Mouse (Mus musculus) embryonic facial prominence, embryonic 13.5 days (tissue): ENCODE measurements around the gene Rpa1. TPM values are rescaled to one million over a fixed set of nuclear protein-coding genes. Genes with fewer than 3 reads are reported as not detected.

Experiments used
- ATAC-seq: fragments of 200-750 bp; cut with Nextera tagmentation; 2 replicates; pipeline ENCODE4 v1.8.0; 2017; ENCODE audit warnings: low read depth; ENCODE audit not compliant: insufficient number of reproducible peaks, insufficient read depth, low FRiP score, low TSS enrichment
- H3K27ac ChIP-seq: fragments of 300-500 bp; sonication (generic); 2 replicates; pipeline ENCODE4 v1.5.1; 2015; ENCODE audit warnings: moderate library complexity, mild to moderate bottlenecking, inconsistent platforms
- H3K27me3 ChIP-seq: fragments of 300-500 bp; sonication (generic); 2 replicates; pipeline ENCODE4 v1.6.1; 2015; ENCODE audit warnings: mild to moderate bottlenecking, inconsistent platforms
- H3K36me3 ChIP-seq: fragments of 300-500 bp; sonication (generic); 2 replicates; pipeline ENCODE4 v1.6.1; 2015; ENCODE audit warnings: mild to moderate bottlenecking, inconsistent platforms
- H3K4me1 ChIP-seq: fragments of 300-500 bp; sonication (generic); 2 replicates; pipeline ENCODE4 v1.6.1; 2015; ENCODE audit warnings: inconsistent platforms
- H3K4me2 ChIP-seq: fragments of 300-500 bp; sonication (generic); 2 replicates; pipeline ENCODE4 v1.6.1; 2015; ENCODE audit warnings: moderate library complexity, mild to moderate bottlenecking, inconsistent platforms
- H3K4me3 ChIP-seq: fragments of 300-500 bp; sonication (generic); 2 replicates; pipeline ENCODE4 v1.5.1; 2015; ENCODE audit warnings: mild to moderate bottlenecking, inconsistent platforms
- H3K9ac ChIP-seq: fragments of 300-500 bp; sonication (generic); 2 replicates; pipeline ENCODE4 v1.6.1; 2015; ENCODE audit warnings: mild to moderate bottlenecking, inconsistent platforms
- H3K9me3 ChIP-seq: fragments of 300-500 bp; sonication (generic); 2 replicates; pipeline ENCODE4 v1.6.1; 2016; ENCODE audit warnings: inconsistent platforms
- WGBS: fragments of 180-500 bp; shearing (Covaris S2); methylation state at CpG from one replicate; pipeline ENCODE4 v1.1.7; 2015; ENCODE audit warnings: mixed read lengths; 5-methylcytosine and 5-hydroxymethylcytosine counted together
- polyA plus RNA-seq: library from polyadenylated mRNA; unstranded; fragments of >200 nt; fragmentation: Nextera tagmentation; extraction: Ambion mirVana; gene quantifications from 2 replicates; pipeline ENCODE4 v1.2.1, GENCODE M21; 2015

The Rpa1 gene
- polyA plus RNA-seq, 1 experiment from 2014 or later = 120 TPM

DNA sequence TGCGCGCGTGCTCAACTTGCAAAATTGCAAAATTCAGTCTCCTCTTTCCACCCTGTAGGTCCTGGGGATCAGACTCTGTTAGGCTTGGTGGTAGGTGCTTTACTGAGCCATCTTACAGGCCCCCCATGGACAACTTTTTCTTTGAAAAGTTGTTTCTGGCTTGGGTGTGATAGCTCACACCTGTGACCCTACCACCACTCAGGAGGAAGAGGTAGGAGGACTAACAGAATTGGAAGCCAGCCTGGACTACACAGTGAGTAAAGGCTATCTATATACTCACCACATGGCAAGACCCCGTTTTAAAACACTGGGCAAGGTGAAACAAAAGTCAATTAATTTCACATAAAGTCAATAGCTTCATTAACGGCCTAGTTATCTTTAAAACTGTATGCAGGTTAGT, 3.4 kb downstream of the Rpa1 start:
- Histone ChIP-seq H3K9ac (no peak overlapping the region), H3K27me3 (no peaks in the 10 kb centered on the region), H3K36me3 (peaks cover 20% of the 10 kb centered on the region), H3K4me3 (no peak overlapping the region), H3K27ac (no peak overlapping the region), H3K4me2 (no peak overlapping the region), H3K4me1 (peaks cover 20% of the 10 kb centered on the region), H3K9me3 (no peaks in the 10 kb centered on the region)
- no peak for ATAC-seq
- WGBS = 91% methylated on average over 5 of the region's 5 CpGs

GRCm38 (mm10) chr11:75344163-75344562, 4.0 kb downstream of the Rpa1 start:
- Histone ChIP-seq H3K4me2 (no peak overlapping the region), H3K4me3 (no peak overlapping the region), H3K27me3 (no peaks in the 10 kb centered on the region), H3K27ac (no peak overlapping the region), H3K4me1 (peaks cover 20% of the 10 kb centered on the region), H3K9ac (no peak overlapping the region), H3K36me3 (peaks cover 24% of the 10 kb centered on the region), H3K9me3 (no peaks in the 10 kb centered on the region)
- ATAC-seq = no peak
- WGBS = 60% methylated on average over 2 of the region's 2 CpGs

DNA sequence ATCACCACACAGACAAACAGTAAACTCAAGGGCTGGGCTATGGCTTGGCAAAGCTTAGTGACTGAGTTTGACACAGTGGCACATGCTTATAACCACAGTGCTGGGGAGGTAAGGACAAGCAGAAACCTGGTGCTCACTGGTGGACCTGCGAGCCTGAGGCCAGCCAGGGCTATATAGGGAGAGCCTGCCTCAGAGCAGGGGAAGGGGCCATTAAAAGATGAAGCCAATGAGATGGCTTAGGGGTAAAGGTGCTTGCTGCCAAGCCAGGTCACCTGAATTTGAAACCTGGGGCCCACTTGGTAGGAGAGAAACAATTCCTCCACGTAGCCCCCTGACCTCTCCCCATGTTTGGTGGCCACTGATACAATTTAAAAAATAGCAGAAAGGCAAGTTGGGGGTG, 5.0 kb downstream of the Rpa1 start:
- no peaks in the 10 kb centered on the region for H3K9me3 ChIP-seq
- peaks cover 33% of the 10 kb centered on the region for H3K36me3 ChIP-seq
- no peak for ATAC-seq
- H3K4me1 ChIP-seq = peaks cover 17% of the 10 kb centered on the region
- no peak overlapping the region for H3K4me2 ChIP-seq
- H3K27me3 ChIP-seq = no peaks in the 10 kb centered on the region
- H3K27ac ChIP-seq = no peak overlapping the region
- H3K9ac ChIP-seq = no peak overlapping the region
- no peak overlapping the region for H3K4me3 ChIP-seq
- 93% methylated on average over 2 of the region's 2 CpGs for WGBS

DNA sequence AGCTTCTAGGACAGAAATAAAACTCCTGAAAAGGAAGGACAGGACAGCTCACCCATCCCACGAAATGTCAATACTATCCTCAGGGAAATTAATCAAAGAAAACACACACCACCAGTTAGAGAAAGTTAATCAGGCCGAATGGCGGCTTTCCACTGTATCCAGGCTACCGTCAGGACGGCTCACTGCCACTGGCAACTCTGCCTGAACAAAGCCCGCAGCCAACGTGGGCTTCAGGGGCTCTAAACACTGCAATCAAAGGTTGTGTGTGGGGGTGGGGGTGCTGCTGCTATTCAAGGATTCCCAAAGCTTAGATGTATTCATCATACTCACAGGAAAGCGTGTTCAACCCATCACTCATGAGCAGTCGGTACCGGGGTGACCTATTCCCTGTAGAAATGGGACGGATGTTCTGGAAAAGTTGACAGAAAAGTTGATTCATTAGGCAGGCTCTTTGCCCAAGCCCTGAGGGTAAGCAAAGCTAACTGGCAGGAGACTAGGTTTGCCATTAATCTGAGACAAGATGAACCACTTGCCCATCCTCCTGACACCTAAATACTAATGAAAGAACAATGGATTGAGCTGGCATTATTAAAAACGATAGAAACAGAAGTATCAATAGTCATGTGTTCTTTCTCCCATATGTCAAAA, 7.3 kb downstream of the Rpa1 start:
- no peak for ATAC-seq
- Histone ChIP-seq H3K4me1 (0 out of 2 replicates have a peak, but pooled peaks cover 3% of the 10 kb centered on the region), H3K4me3 (no peak overlapping the region), H3K9ac (no peak overlapping the region), H3K9me3 (no peaks in the 10 kb centered on the region), H3K27me3 (no peaks in the 10 kb centered on the region), H3K4me2 (no peak overlapping the region), H3K36me3 (peaks cover 53% of the 10 kb centered on the region), H3K27ac (no peak overlapping the region)
- WGBS = 88% methylated on average over 12 of the region's 12 CpGs

DNA sequence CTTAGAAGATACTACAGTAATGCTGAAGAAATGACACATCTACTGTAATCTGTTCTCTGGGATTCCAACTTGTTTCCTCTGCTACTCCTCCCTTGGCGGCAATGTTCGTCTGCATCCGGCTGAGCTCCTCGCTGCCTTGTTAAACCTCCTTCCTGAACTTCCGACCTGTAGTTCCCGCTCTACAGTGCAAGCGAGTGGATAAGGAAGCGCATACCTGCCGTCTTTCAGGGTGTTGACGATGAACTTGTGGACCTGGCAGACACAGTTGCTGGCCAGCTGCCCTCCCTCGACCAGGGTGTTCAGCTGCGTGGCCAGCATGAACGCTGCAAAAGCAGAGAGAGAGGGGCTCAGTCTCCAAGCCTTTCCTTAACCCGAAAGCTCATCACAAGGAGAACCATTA, 8.0 kb downstream of the Rpa1 start:
- Histone ChIP-seq H3K4me1 (0 out of 2 replicates have a peak, but pooled peaks cover 3% of the 10 kb centered on the region), H3K36me3 (peaks cover 55% of the 10 kb centered on the region), H3K9me3 (no peaks in the 10 kb centered on the region)

GRCm38 (mm10) chr11:75337246-75337645, 10.9 kb downstream of the Rpa1 start:
- 89% methylated on average over 7 of the region's 7 CpGs for WGBS
- Histone ChIP-seq H3K4me3 (no peak overlapping the region), H3K36me3 (peaks cover 63% of the 10 kb centered on the region), H3K4me1 (no peaks in the 10 kb centered on the region), H3K4me2 (no peak overlapping the region), H3K9ac (no peak overlapping the region), H3K27ac (no peak overlapping the region), H3K27me3 (no peaks in the 10 kb centered on the region), H3K9me3 (no peaks in the 10 kb centered on the region)
- ATAC-seq = no peak

More for the DNA sequence above, 8.0 kb downstream of the Rpa1 start:
- no peaks in the 10 kb centered on the region for H3K27me3 ChIP-seq
- no peak overlapping the region for H3K4me3 ChIP-seq
- ATAC-seq = no peak
- H3K4me2 ChIP-seq = no peak overlapping the region
- 94% methylated on average over 14 of the region's 14 CpGs for whole genome bisulfite sequencing
- H3K9ac ChIP-seq = no peak overlapping the region
- H3K27ac ChIP-seq = no peak overlapping the region

DNA sequence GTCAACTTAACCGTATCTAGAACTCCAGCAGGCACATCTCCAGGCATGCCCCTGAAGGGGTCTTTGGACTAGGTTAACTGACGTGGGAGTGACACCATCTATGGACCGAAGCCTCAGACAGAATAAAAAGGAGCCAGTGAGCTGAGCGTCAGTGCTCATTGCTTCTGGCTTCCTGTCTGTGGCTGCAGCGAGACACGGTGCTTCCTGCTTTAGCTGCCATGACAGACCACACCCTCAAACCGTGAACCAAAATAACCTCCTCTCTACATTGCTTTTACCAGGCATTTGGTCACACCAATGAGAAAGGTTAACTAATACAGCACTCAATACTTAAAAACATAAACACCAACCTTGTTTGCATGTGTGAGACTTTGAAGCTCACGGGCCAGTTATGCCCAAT, 11.4 kb downstream of the Rpa1 start:
- ATAC-seq = no peak

GRCm38 (mm10) chr11:75325969-75326311, 22.2 kb downstream of the Rpa1 start:
- no peak for ATAC-seq
- Histone ChIP-seq H3K9ac (no peak overlapping the region), H3K4me1 (peaks cover 24% of the 10 kb centered on the region), H3K27ac (no peak overlapping the region), H3K27me3 (no peaks in the 10 kb centered on the region), H3K9me3 (no peaks in the 10 kb centered on the region), H3K4me2 (no peak overlapping the region), H3K36me3 (peaks cover 21% of the 10 kb centered on the region), H3K4me3 (no peak overlapping the region)
- 84% methylated on average over 7 of the region's 7 CpGs for WGBS

More for the DNA sequence above, 11.4 kb downstream of the Rpa1 start:
- no peak overlapping the region for H3K9ac ChIP-seq
- no peaks in the 10 kb centered on the region for H3K27me3 ChIP-seq
- WGBS = 74% methylated on average over 8 of the region's 8 CpGs
- H3K27ac ChIP-seq = no peak overlapping the region
- H3K4me1 ChIP-seq = no peaks in the 10 kb centered on the region
- no peaks in the 10 kb centered on the region for H3K9me3 ChIP-seq
- no peak overlapping the region for H3K4me2 ChIP-seq
- H3K36me3 ChIP-seq = peaks cover 67% of the 10 kb centered on the region
- no peak overlapping the region for H3K4me3 ChIP-seq

DNA sequence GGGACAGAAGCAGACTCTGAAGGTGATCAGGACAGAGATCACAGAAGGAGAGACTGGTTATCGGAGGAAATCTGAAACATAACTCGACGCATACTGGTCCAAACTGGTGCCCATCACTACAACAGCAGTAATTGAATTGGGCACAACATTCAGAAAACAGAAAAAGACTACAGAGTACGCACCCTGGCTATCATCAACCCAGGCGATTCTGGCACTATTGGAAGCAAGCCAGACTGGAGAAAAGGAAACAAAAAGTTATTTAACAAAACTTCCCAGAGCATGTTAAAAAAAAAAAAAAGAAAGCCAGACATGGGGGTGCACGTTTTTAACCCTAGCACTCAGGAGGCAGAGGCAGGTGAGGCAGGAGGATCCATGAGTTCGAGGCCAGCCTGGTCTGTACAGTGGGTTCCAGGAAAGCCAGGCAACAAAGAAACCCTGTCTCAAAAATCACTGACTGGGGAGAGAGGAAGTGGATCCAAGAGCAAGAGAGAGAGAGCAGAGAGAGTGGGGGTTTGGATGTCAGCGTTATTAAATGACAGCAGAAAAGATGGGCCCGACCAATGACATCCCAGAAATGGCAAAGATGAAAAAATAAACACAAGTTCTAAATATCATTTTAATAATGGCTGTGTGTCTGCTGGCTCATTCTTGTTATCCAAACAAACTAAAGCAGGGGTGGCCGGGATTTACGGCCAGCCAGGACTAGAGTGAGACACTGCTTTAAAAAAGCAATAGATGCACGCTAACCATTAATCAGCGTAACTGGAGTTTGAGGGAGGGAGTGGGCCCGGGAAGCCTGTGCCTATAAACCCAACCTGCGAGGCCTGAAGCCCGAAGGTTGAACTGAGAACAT, 22.8 kb downstream of the Rpa1 start:
- H3K4me1 ChIP-seq = peaks cover 24% of the 10 kb centered on the region
- peaks cover 20% of the 10 kb centered on the region for H3K36me3 ChIP-seq
- no peak overlapping the region for H3K4me3 ChIP-seq
- H3K4me2 ChIP-seq = no peak overlapping the region
- no peaks in the 10 kb centered on the region for H3K27me3 ChIP-seq
- no peaks in the 10 kb centered on the region for H3K9me3 ChIP-seq
- ATAC-seq = no peak
- H3K27ac ChIP-seq = no peak overlapping the region
- H3K9ac ChIP-seq = no peak overlapping the region
- 76% methylated on average over 16 of the region's 16 CpGs for WGBS

GRCm38 (mm10) chr11:75324433-75324832, 23.7 kb downstream of the Rpa1 start:
- no peak for ATAC-seq
- 89% methylated on average over 2 of the region's 2 CpGs for WGBS
- H3K9me3 ChIP-seq = no peaks in the 10 kb centered on the region

GRCm38 (mm10) chr11:75323326-75323737, 24.8 kb downstream of the Rpa1 start:
- Histone ChIP-seq H3K36me3 (peaks cover 14% of the 10 kb centered on the region), H3K9ac (no peak overlapping the region), H3K4me2 (no peak overlapping the region), H3K4me3 (no peak overlapping the region), H3K27me3 (no peaks in the 10 kb centered on the region), H3K4me1 (peaks cover 24% of the 10 kb centered on the region), H3K27ac (peak overlapping the region; percentile 55; the same call in 1 of the 2 replicates), H3K9me3 (no peaks in the 10 kb centered on the region)
- 52% methylated on average over 8 of the region's 8 CpGs for WGBS
- ATAC-seq = no peak

More at GRCm38 (mm10) chr11:75324433-75324832, 23.7 kb downstream of the Rpa1 start:
- no peak overlapping the region for H3K4me2 ChIP-seq
- H3K9ac ChIP-seq = no peak overlapping the region
- H3K27ac ChIP-seq = no peak overlapping the region
- peaks cover 20% of the 10 kb centered on the region for H3K36me3 ChIP-seq
- H3K4me1 ChIP-seq = peaks cover 24% of the 10 kb centered on the region
- H3K27me3 ChIP-seq = no peaks in the 10 kb centered on the region
- H3K4me3 ChIP-seq = no peak overlapping the region

- ATAC-seq = no peak
- no peak overlapping the region for H3K27ac ChIP-seq
- WGBS = 74% methylated on average over 5 of the region's 5 CpGs
These were observed 28.9 kb downstream of the Rpa1 start for GRCm38 (mm10) chr11:75319246-75319645.

More at GRCm38 (mm10) chr11:75319246-75319645, 28.9 kb downstream of the Rpa1 start:
- H3K27me3 ChIP-seq = no peaks in the 10 kb centered on the region
- peaks cover 36% of the 10 kb centered on the region for H3K36me3 ChIP-seq
- peaks cover 13% of the 10 kb centered on the region for H3K4me1 ChIP-seq
- no peaks in the 10 kb centered on the region for H3K9me3 ChIP-seq
- H3K4me2 ChIP-seq = no peak overlapping the region
- no peak overlapping the region for H3K4me3 ChIP-seq
- H3K9ac ChIP-seq = no peak overlapping the region
